Mouse (Mus musculus) lung, postnatal 0 days (tissue): ENCODE measurements around the gene Gm21992. TPM values are rescaled to one million over a fixed set of nuclear protein-coding genes. Genes with fewer than 3 reads are reported as not detected.

Experiments
- ATAC-seq: fragments of 200-750 bp; cut with Nextera tagmentation; 2 replicates; pipeline ENCODE4 v1.8.0; 2017; ENCODE audit warnings: moderate library complexity
- DNase-seq: peaks from one replicate; pipeline ENCODE4 v3.0.0-alpha.2; 2016; ENCODE audit warnings: low spot score
- H3K27ac ChIP-seq: fragments of 300-500 bp; sonication (generic); 2 replicates; pipeline ENCODE4 v1.5.1; 2014; ENCODE audit warnings: antibody characterized with exemption, mild to moderate bottlenecking, low read length, mixed read lengths
- H3K27me3 ChIP-seq: fragments of 300-500 bp; sonication (generic); replicated peaks from 2 replicates; pipeline ENCODE4 v1.6.1; 2014; ENCODE audit warnings: low read length, mixed read lengths; ENCODE audit not compliant: insufficient read depth
- H3K36me3 ChIP-seq: fragments of 300-500 bp; sonication (generic); 2 replicates; pipeline ENCODE4 v1.6.1; 2014; ENCODE audit warnings: low read length, mixed read lengths; ENCODE audit not compliant: insufficient read depth
- H3K4me1 ChIP-seq: fragments of 300-500 bp; sonication (generic); 2 replicates; pipeline ENCODE4 v1.6.1; 2014; ENCODE audit warnings: antibody characterized with exemption, low read depth, low read length, mixed read lengths; ENCODE audit not compliant: insufficient read depth
- H3K4me2 ChIP-seq: fragments of 300-500 bp; sonication (generic); replicated peaks from 2 replicates; pipeline ENCODE4 v1.6.1; 2014; ENCODE audit warnings: low read depth, mild to moderate bottlenecking, low read length, moderate library complexity, mixed read lengths
- H3K4me3 ChIP-seq: fragments of 300-500 bp; sonication (generic); 2 replicates; pipeline ENCODE4 v1.5.1; 2014; ENCODE audit warnings: low read depth, low read length
- H3K9ac ChIP-seq: fragments of 300-500 bp; sonication (generic); replicated peaks from 2 replicates; pipeline ENCODE4 v1.6.1; 2014; ENCODE audit warnings: low read depth, mild to moderate bottlenecking
- H3K9me3 ChIP-seq: fragments of 300-500 bp; sonication (generic); 2 replicates; pipeline ENCODE4 v1.6.1; 2016; ENCODE audit warnings: low read length, mixed read lengths
- CTCF ChIP-seq: IDR thresholded peaks from 2 replicates; pipeline ENCODE4 v1.5.1; 2016; ENCODE audit warnings: antibody characterized with exemption, mild to moderate bottlenecking
- EP300 ChIP-seq: IDR thresholded peaks from 2 replicates; pipeline ENCODE4 v1.6.1; 2016; ENCODE audit warnings: antibody characterized with exemption, mild to moderate bottlenecking, control low read depth
- WGBS: fragments of 180-500 bp; shearing (Covaris S2); extraction: QIAGEN DNeasy Blood & Tissue Kit; methylation state at CpG from one replicate; pipeline ENCODE4 v1.1.7; 2014; 5-methylcytosine and 5-hydroxymethylcytosine counted together
- polyA plus RNA-seq: library from polyadenylated mRNA; unstranded; fragments of >200 nt; fragmentation: Nextera tagmentation; extraction: Ambion mirVana; gene quantifications from 2 replicates; pipeline ENCODE4 v1.2.1, GENCODE M21; 2015

Gene Gm21992
- polyA plus RNA-seq, 1 experiment from 2014 or later: 13.9 TPM

GRCm38 (mm10) chr19:4749975-4750374 lies 61.4 kb downstream of the Gm21992 start:
- WGBS: 81% methylated on average over 6 of the region's 6 CpGs
- no peak for ATAC-seq

GRCm38 (mm10) chr19:4748493-4748892 lies 62.9 kb downstream of the Gm21992 start:
- Histone ChIP-seq H3K4me1 (no peaks in the 10 kb centered on the region), H3K9me3 (no peaks in the 10 kb centered on the region), H3K9ac (no peak overlapping the region), H3K4me3 (no peak overlapping the region), H3K27ac (no peak overlapping the region), H3K27me3 (no peaks in the 10 kb centered on the region), H3K36me3 (no peaks in the 10 kb centered on the region), H3K4me2 (no peak overlapping the region)
- ATAC-seq (no peak), DNase-seq (no peak)
- 79% methylated on average over 10 of the region's 10 CpGs for WGBS
- TF ChIP-seq EP300: no peak
- no peak for TF ChIP-seq CTCF

More at GRCm38 (mm10) chr19:4749975-4750374, 61.4 kb downstream of the Gm21992 start:
- Histone ChIP-seq H3K27ac (no peak overlapping the region), H3K9me3 (no peaks in the 10 kb centered on the region), H3K27me3 (no peaks in the 10 kb centered on the region), H3K4me3 (no peak overlapping the region), H3K36me3 (no peaks in the 10 kb centered on the region), H3K9ac (no peak overlapping the region), H3K4me1 (no peaks in the 10 kb centered on the region), H3K4me2 (no peak overlapping the region)
- TF ChIP-seq EP300: no peak
- no peak for TF ChIP-seq CTCF
- no peak for DNase-seq

DNA sequence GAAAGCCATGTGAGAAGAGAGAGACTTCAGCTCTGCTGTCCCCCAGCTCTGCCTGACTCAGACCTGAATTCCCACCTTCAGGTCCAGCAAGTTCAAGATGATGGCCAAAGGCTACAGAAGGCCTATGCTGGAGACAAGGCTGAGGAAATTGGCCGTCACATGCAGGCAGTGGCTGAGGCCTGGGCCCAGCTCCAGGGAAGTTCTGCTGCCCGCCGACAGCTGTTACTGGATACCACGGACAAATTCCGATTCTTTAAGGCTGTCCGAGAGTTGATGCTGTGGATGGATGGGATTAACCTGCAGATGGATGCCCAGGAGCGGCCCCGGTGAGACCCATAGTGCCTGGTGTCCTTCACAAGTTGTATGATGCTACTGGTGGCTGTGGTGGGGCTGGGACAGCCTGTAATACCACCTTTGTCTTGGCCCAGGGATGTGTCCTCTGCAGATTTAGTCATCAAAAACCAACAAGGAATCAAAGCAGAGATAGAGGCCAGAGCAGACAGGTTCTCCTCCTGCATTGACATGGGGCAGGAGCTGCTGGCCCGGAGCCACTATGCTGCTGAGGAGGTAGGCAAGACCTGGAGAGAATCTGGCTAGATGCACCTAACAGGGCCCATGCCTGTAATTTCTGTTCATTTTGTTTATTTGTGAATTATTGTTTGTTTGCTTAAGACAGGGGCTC lies 63.6 kb downstream of the Gm21992 start:
- H3K4me1 ChIP-seq: no peaks in the 10 kb centered on the region
- no peak overlapping the region for H3K4me2 ChIP-seq
- TF ChIP-seq EP300 (no peak), CTCF (no peak)
- no peaks in the 10 kb centered on the region for H3K9me3 ChIP-seq
- no peak overlapping the region for H3K9ac ChIP-seq
- no peak for ATAC-seq
- H3K27me3 ChIP-seq: no peaks in the 10 kb centered on the region
- DNase-seq: no peak
- no peaks in the 10 kb centered on the region for H3K36me3 ChIP-seq
- no peak overlapping the region for H3K27ac ChIP-seq
- H3K4me3 ChIP-seq: no peak overlapping the region
- WGBS: 89% methylated on average over 9 of the region's 9 CpGs

DNA sequence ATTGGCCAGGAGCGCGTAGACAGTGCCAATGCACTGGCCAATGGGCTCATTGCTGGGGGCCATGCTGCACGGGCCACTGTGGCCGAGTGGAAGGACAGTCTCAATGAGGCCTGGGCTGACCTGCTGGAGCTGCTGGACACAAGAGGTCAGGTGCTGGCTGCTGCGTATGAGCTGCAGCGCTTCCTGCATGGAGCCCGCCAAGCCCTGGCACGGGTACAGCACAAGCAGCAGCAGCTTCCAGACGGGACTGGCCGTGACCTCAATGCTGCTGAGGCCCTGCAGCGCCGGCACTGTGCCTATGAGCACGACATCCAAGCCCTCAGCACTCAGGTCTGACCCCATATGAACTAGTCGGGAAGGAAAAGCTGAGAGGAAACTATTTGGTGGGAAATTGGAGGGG lies 64.8 kb downstream of the Gm21992 start:
- no peaks in the 10 kb centered on the region for H3K9me3 ChIP-seq
- no peak overlapping the region for H3K27ac ChIP-seq
- H3K4me2 ChIP-seq: no peak overlapping the region
- H3K4me1 ChIP-seq: no peaks in the 10 kb centered on the region
- TF ChIP-seq CTCF (no peak), EP300 (no peak)
- no peak overlapping the region for H3K4me3 ChIP-seq
- H3K9ac ChIP-seq: no peak overlapping the region
- ATAC-seq (no peak), DNase-seq (no peak)
- H3K36me3 ChIP-seq: no peaks in the 10 kb centered on the region
- 75% methylated on average over 14 of the region's 14 CpGs for WGBS
- no peaks in the 10 kb centered on the region for H3K27me3 ChIP-seq

- Histone ChIP-seq H3K36me3 (no peaks in the 10 kb centered on the region), H3K4me2 (no peak overlapping the region), H3K4me1 (no peaks in the 10 kb centered on the region), H3K9ac (no peak overlapping the region), H3K27ac (no peak overlapping the region), H3K27me3 (no peaks in the 10 kb centered on the region), H3K4me3 (no peak overlapping the region), H3K9me3 (no peaks in the 10 kb centered on the region)
- no peak for TF ChIP-seq EP300
- TF ChIP-seq CTCF: no peak
- ATAC-seq (no peak), DNase-seq (no peak)
- WGBS: 91% methylated on average over 10 of the region's 10 CpGs
Measured at GRCm38 (mm10) chr19:4745681-4746080, 65.7 kb downstream of the Gm21992 start.

DNA sequence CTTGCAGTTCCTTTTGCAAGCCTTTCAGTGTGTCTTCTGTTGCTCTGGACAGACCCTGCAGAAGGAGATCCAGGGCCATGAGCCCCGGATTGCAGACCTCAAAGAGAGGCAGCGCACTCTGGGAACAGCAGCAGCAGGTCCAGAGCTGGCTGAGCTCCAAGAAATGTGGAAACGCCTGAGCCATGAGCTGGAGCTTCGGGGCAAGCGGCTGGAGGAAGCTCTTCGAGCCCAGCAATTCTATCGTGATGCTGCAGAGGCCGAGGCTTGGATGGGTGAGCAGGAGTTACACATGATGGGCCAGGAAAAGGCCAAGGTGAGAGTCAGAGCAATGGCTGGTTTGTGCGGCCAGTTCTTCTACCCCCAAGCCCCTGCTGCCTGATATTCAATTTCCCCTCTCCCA lies 66.4 kb downstream of the Gm21992 start:
- H3K9ac ChIP-seq: no peak overlapping the region

More for the DNA sequence above, 66.4 kb downstream of the Gm21992 start:
- TF ChIP-seq EP300 (no peak), CTCF (no peak)
- WGBS: 36% methylated on average over 9 of the region's 9 CpGs
- Histone ChIP-seq H3K4me3 (no peak overlapping the region), H3K27ac (no peak overlapping the region), H3K9me3 (no peaks in the 10 kb centered on the region), H3K4me1 (no peaks in the 10 kb centered on the region), H3K4me2 (no peak overlapping the region), H3K36me3 (no peaks in the 10 kb centered on the region), H3K27me3 (no peaks in the 10 kb centered on the region)
- DNase-seq (peak; percentile 40), ATAC-seq (no peak)
